Comparison of ENCODE assay signal across 7 mouse cellular contexts in genomic region chrX:53716323-53717182, GRCm38 (mm10). TPM values are rescaled to one million over a fixed set of nuclear protein-coding genes. Genes with fewer than 3 reads are reported as not detected.
DNase-seq lines count a peak whose midpoint lies in the region; ATAC-seq and TF ChIP-seq lines count a peak whose summit lies in the region.

No protein-coding gene starts in this region.

- peak overlapping the region; percentile 33 for H3K9ac ChIP-seq in midbrain, embryonic 11.5 days (ENCODE audit: low read length)

- H3K27ac ChIP-seq in bone marrow macrophage, adult 2 months (ENCODE audit: insufficient read depth, low read depth, low read length) = no peak overlapping the region
- no peak overlapping the region for H3K27ac ChIP-seq in midbrain, embryonic 11.5 days (ENCODE audit: low read depth, low read length)
- peak overlapping the region; percentile 83 for H3K27ac ChIP-seq in testis, adult 2 months (ENCODE audit: control insufficient read depth, insufficient read depth, low read depth, low read length)

- peak; percentile 87 for ATAC-seq in midbrain, embryonic 11.5 days (ENCODE audit: low FRiP score)

- no peaks in the 10 kb centered on the region for H3K9me3 ChIP-seq in midbrain, embryonic 11.5 days (ENCODE audit: control insufficient read depth, low read length)

- peaks cover 8% of the 10 kb centered on the region for H3K4me1 ChIP-seq in bone marrow macrophage, adult 2 months (ENCODE audit: control insufficient read depth, insufficient read depth, low read length)
- H3K4me1 ChIP-seq in midbrain, embryonic 11.5 days (ENCODE audit: control insufficient read depth, insufficient read depth, low read length) = peaks cover 2% of the 10 kb centered on the region; the same call in 1 of the 2 replicates
- peaks cover 10% of the 10 kb centered on the region for H3K4me1 ChIP-seq in testis, adult 2 months (ENCODE audit: control insufficient read depth, insufficient read depth, low read length)

- H3K4me3 ChIP-seq in bone marrow macrophage, adult 2 months (ENCODE audit: insufficient read depth, low read length) = peak overlapping the region; percentile 42
- H3K4me3 ChIP-seq in midbrain, embryonic 11.5 days (ENCODE audit: low read depth, low read length) = peak overlapping the region; percentile 14; the same call in 1 of the 2 replicates
- peak overlapping the region; percentile 83 for H3K4me3 ChIP-seq in testis, adult 2 months (ENCODE audit: control insufficient read depth, low read depth, low read length)

- peak; percentile 75 for DNase-seq in embryo, embryonic 9.5 days (ENCODE audit: extremely low spot score)
- DNase-seq in heart, adult 8-10 months (ENCODE audit: low spot score) = peak; percentile 19
- DNase-seq in kidney, adult 18-20 months = peak; percentile 22
- DNase-seq in left cerebral cortex, postnatal 4 days = peak; percentile 59
- DNase-seq in midbrain, embryonic 11.5 days (ENCODE audit: low spot score, missing footprints) = peak; percentile 91

- no peaks in the 10 kb centered on the region for H3K36me3 ChIP-seq in midbrain, embryonic 11.5 days (ENCODE audit: control insufficient read depth, insufficient read depth, low read length)
- no peaks in the 10 kb centered on the region for H3K36me3 ChIP-seq in testis, adult 2 months (ENCODE audit: control insufficient read depth, insufficient read depth, low read length)

- no peaks in the 10 kb centered on the region for H3K27me3 ChIP-seq in midbrain, embryonic 11.5 days (ENCODE audit: control insufficient read depth, insufficient read depth, low read length)
- H3K27me3 ChIP-seq in testis, adult 2 months (ENCODE audit: control insufficient read depth, insufficient read depth, low read length) = no peaks in the 10 kb centered on the region

- H3K4me2 ChIP-seq in midbrain, embryonic 11.5 days = peak overlapping the region; percentile 39

- no peak for TF ChIP-seq CTCF in bone marrow macrophage, adult 2 months (IDR thresholded peaks at IDR 0.05; ENCODE audit: low read depth, low read length)
- no peak for TF ChIP-seq CTCF in testis, adult 2 months (IDR thresholded peaks at IDR 0.05; ENCODE audit: control insufficient read depth, insufficient read depth, insufficient replicate concordance, low read depth, low read length)

- 21% methylated on average over 46 of the region's 49 CpGs for WGBS in midbrain, embryonic 11.5 days

- no peak for TF ChIP-seq POLR2A in bone marrow macrophage, adult 2 months (IDR thresholded peaks at IDR 0.05; ENCODE audit: borderline replicate concordance, low read depth, low read length)
- TF ChIP-seq POLR2A in testis, adult 2 months (IDR thresholded peaks at IDR 0.05; ENCODE audit: control insufficient read depth, low read depth, low read length) = 0 out of 2 replicates have a peak, but pooled peaks have one; percentile 6

- intact Hi-C loops in left cerebral cortex, postnatal 4 days (cut with DNase I) = no loop called here

RNA-seq across cellular contexts. Expression of gene 4930502E18Rik, which starts 8.1 kb away (rescaled TPM):
- 0.56 TPM in 1 of 2 replicates, not detected in the other for polyA plus RNA-seq in bone marrow macrophage, adult 2 months (2012; ENCODE audit: insufficient read depth, insufficient read length, missing spikeins)
- not detected for total RNA-seq in heart, adult 8-10 months (2022)
- under 1 TPM in 1 of 2 experiments, not detected in 1; 0.24 TPM for total RNA-seq in left cerebral cortex, postnatal 4 days (2021)
- 0.27 and 0.37 TPM in 2 replicates for polyA plus RNA-seq in midbrain, embryonic 11.5 days (2014; fragmentation: Nextera tagmentation; extraction: Ambion mirVana)
- polyA plus RNA-seq in testis, adult 2 months (2012; rRNA removed) = 2.5 and 5.6 TPM in 2 replicates

RNA-seq across cellular contexts. Expression of gene 1700013H16Rik, which starts 41.1 kb away (rescaled TPM):
- polyA plus RNA-seq in bone marrow macrophage, adult 2 months (2012; ENCODE audit: insufficient read depth, insufficient read length, missing spikeins) = not detected in 2 replicates
- not detected for total RNA-seq in heart, adult 8-10 months (2022)
- not detected for total RNA-seq in left cerebral cortex, postnatal 4 days (2021)
- polyA plus RNA-seq in midbrain, embryonic 11.5 days (2014; fragmentation: Nextera tagmentation; extraction: Ambion mirVana) = 0.15 TPM in 1 of 2 replicates, not detected in the other
- 3.0 and 5.1 TPM in 2 replicates for polyA plus RNA-seq in testis, adult 2 months (2012; rRNA removed)

RNA-seq across cellular contexts. Expression of gene Rtl8b, which starts 46.3 kb away (rescaled TPM):
- polyA plus RNA-seq in bone marrow macrophage, adult 2 months (2012; ENCODE audit: insufficient read depth, insufficient read length, missing spikeins) = 33.8 and 38.1 TPM in 2 replicates
- total RNA-seq in heart, adult 8-10 months (2022) = 100 to 1,000 TPM in 1 of 4 experiments, 10 to 100 TPM in 3; 67.6 to 113 (median 90.3) TPM
- total RNA-seq in left cerebral cortex, postnatal 4 days (2021) = 100 to 1,000 TPM; 172 to 200 TPM
- polyA plus RNA-seq in midbrain, embryonic 11.5 days (2014; fragmentation: Nextera tagmentation; extraction: Ambion mirVana) = 74.0 and 80.3 TPM in 2 replicates
- 8.7 and 9.2 TPM in 2 replicates for polyA plus RNA-seq in testis, adult 2 months (2012; rRNA removed)

RNA-seq across cellular contexts. Expression of gene Zfp36l3, which starts 59.6 kb away (rescaled TPM):
- polyA plus RNA-seq in bone marrow macrophage, adult 2 months (2012; ENCODE audit: insufficient read depth, insufficient read length, missing spikeins) = not detected in 2 replicates
- not detected for total RNA-seq in heart, adult 8-10 months (2022)
- not detected for total RNA-seq in left cerebral cortex, postnatal 4 days (2021)
- not detected in 2 replicates for polyA plus RNA-seq in midbrain, embryonic 11.5 days (2014; fragmentation: Nextera tagmentation; extraction: Ambion mirVana)
- 0.65 and 1.0 TPM in 2 replicates for polyA plus RNA-seq in testis, adult 2 months (2012; rRNA removed)

Comparison
In these comparisons a context has a peak if more than half of its experiments do, and no peak if none do; other contexts are left out.
1. H3K4me3 ChIP-seq: peak in every context shown above with its lines; median percentile 83 in testis, adult 2 months; 42 in bone marrow macrophage, adult 2 months; 14 in midbrain, embryonic 11.5 days.
2. DNase-seq: peak in every context shown above with its lines; median percentile 91 in midbrain, embryonic 11.5 days; 75 in embryo, embryonic 9.5 days; 59 in left cerebral cortex, postnatal 4 days; 22 in kidney, adult 18-20 months; 19 in heart, adult 8-10 months.